Mouse (Mus musculus): Measurements from ENCODE around the gene Prima1.

Prima1 gene

DNA sequence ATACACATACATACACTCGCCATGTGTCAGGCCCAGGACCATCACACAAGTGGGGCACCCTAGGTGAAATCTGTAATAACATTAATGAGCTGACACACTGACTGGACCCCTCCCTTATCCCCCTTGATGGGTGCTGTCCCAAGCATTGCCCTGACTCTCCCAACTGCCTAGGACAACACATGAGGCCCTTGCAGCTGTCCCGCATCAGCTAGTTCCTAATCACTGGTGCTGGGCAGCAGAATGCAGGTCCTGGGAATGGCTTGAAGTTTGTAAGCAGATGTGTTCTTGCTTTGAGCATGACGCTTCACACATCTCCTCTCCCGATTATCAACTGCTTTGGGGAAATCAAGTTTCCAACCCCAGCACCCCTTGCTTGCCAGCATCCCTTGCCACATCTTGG, 15.8 kb downstream of the Prima1 start:
- DNase-seq (ENCODE audit: low read depth, low spot score), result no peak

DNA sequence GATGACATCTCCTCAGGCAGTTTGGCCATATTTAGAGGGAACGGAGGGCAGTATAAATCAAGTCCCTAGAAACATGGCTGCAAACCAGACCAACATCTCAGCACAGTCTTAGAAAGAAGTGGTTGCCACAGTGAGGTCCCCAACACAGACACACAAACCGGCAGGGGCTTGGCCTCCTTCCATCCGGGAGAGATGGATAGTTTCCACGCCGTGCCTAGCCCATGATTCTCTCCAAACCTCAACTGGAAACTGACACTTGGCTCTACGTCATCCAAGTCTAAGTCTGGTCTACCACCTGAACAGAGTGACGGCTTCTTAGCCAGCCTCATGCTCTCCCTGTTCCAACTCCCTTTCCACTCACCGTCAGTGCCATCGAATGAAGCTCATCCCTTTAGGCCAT, 18.3 kb downstream of the Prima1 start:
- no peak for DNase-seq (ENCODE audit: low read depth, low spot score)

DNA sequence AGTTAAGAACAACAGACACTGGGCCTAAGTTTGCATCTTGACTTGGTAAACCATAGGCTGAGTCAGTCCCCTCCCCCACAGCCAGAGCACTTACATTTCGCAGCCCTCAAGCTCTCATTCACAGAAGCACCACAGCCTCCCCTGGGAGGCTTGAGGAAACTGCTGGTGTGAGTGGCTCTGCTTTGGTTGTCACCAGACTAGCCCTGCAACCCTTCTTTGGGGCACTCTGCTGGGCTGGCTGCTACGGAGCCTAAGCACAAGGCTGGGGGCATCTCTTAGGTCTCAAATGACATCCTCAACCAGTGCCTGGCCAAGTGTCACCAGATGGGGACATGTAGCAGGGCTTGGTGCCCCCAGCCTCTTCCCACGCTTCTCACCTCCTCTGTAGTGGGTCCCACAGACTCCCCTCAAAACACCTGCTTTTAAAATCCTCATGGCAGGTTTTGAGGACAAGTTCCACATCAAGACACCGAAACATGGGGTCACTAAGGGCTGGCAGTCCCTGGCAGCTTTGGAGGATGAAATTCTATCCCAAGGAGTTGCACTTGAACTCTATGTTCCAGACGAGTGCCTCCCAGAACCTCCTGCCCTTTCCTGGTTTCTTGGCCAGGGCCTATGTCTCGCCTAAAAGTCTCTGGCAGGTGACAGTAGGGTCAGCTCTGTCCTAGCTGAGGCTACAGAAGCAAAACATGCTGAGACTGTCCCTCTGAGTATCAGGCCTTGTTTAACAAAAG, 25.9 kb downstream of the Prima1 start:
- DNase-seq (ENCODE audit: low read depth, low spot score), result peak; percentile 19

DNA sequence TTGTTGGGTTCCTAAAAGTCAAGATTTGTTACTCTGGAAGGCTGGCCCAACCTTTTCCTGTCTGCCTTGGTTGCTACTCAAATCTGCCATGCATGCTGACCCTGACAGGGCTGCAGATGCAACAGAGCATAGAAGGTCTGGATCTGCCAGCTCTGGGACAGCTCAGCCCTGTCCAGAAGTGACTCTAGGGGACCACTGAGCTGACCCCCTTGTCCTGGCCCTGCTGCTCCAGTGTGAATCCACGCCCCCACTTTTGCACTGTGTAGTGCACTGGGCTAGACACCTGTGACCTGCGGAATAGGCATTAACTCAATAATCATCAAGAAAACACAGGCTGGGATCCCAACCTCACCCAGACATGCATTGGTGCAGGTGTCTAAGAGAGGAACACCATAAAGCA, 27.2 kb downstream of the Prima1 start:
- DNase-seq (ENCODE audit: low read depth, low spot score), result no peak

DNA sequence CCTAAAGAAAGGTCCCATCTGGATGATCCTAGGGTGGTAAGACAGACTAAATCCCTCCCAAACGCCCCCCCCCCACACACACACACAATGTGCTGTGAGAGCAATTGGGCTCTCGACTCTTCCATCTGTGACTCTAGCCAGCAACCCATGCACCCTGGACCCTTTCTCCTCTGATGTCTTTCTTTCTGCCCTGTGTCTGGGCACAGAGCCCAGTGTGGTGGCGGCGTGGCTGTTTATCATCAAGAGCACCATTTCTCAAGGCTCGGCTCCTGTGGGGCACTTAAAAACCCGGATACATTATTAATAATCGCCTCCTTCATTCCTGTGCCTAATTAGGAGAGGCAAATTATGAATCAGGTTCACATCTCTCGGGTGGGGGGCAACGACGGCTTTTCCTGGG, 27.7 kb downstream of the Prima1 start:
- no peak for DNase-seq (ENCODE audit: low read depth, low spot score)

DNA sequence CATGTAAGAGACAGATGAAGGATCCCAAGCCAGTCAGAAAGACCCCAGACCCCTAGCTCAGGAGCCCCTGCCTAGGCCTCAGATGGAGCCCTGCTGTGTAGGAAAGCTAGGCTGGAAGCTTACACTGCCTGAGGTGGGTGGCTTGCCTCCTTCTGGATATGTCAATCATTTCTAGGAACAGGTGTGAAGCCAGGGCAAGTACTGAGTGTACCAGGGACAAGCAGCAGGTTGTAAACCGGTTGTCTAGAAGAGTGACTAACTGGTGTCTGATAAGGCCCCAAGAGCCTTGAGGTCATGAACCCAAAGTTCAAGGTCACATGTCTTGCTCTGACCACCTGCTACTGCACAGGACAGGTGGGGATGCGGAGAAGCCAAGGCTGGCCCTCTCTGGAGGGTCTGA, 28.4 kb downstream of the Prima1 start:
- DNase-seq (ENCODE audit: low read depth, low spot score), result no peak

DNA sequence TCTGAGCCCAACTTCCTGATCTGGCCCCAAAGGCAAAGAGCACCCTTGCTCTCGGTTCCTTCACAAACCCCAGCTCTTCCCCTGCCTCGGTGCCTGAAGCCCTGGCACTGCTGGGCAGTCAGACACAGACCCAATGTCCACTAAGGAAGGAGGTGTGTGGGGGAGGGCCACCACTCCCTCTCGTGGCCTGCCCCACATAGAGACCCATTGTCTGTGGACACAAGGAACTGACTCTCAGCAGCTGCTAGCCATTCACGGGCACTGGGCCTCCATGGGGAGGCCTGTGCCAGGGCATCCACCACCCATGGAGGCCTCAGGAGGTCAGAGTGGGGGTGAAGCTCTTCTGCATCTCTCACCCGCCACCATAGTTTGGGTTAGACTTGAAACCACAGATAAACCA, 30.9 kb downstream of the Prima1 start:
- DNase-seq (ENCODE audit: low read depth, low spot score), result no peak

DNA sequence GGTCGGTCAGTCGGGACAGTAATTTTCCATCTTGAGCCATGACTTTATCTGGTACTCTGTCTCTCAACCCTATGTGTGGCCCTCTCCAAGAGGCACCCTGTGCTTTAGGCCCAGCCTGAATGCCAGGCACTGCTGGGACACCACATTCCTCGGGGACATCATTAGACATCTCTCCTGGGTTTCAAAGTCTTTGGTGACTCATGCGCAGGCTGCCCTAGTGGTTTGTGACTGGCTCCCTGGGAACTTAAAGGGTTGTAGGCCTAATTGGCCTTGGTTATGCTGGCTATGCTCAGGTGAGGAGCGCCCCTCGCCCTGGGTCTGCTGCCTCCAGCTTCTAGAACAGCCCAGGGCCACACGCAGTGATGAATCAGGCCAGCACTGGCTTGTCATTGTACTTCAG, 32.4 kb downstream of the Prima1 start:
- no peak for DNase-seq (ENCODE audit: low read depth, low spot score)

DNA sequence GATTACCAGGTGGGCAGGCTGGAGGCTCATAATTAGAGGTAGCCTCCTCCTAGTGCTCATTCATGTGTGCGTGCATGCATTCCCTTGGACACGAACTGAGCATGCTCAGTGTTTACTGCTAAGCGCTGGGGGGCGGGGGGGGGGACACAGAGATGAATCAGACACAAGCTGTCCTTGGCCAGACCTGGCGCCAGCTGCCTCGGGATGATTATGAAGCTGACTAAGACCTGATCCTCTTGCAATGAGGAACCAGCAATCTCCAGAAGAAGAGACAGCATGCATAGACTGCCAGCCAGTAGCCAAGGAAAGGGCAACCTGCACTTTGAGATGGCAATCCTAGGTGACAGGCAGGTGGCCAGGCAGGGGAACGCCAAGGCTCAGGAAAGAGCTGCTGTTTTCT, 36.4 kb downstream of the Prima1 start:
- DNase-seq (ENCODE audit: low read depth, low spot score), result no peak

DNA sequence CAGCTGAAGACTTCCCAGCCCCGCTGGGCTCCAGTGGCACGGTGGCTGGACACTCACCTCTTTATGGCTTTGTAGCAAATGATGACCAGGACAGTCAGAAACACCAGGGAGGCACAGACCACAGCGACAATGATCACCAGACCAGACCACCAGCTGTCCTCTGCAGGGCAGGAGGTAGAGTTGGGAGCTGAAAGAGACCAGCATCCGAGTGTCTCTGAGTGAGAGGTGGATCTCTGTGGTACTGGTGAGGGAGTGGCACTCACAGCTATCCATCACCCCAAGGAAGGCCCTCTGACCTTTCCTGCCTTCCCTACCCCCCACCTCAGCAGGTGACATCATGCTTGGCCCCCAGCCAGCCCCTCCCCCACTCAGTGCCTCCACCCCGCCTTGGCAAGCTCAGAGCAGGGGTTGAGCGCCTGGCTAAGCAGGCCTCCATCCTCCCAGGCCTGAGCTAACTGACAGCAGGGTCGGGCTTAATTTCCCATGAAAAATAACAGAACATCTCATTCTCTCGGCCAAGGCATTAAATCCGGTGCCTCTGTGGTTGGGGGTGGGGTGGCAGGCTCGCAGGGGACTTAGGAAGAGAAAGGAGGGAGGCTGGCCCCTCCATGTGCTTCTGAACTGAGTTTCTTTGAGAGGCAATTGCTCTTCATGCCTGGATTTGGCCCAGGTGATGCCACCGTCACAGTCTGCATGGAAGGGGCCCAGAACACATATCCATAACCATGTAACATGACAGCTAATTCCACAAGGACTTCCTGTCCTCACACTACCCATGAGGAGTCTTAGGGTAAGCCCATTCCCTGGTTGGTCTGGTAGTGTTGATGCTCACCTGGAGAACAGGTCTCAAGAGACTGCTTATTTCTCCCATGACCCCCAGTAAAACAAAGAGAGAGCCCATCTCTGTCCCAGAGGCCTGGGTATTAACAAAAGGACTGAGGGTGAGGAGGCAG, 39.1 kb downstream of the Prima1 start:
- DNase-seq (ENCODE audit: low read depth, low spot score), result peak; percentile 65

DNA sequence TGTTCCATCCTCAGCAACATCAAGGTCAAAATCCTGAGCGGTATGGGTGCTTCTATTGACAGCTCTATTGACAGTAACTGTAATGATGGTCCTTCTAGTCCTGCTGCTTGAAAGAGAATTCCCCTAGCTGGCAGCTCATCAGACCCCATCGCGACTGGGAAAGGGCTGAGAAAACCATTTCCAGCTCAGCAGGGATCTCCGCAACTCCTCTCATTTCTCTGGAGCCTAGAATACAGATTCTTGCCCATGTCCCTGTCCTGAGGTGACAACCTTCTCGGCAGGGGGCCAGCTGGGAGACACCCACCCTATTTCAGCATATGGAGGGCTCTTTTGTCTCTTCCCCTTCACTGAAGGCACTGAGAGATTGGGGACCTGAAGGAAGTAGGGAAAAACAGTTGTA, 49.0 kb downstream of the Prima1 start:
- DNase-seq (ENCODE audit: low read depth, low spot score), result no peak

DNA sequence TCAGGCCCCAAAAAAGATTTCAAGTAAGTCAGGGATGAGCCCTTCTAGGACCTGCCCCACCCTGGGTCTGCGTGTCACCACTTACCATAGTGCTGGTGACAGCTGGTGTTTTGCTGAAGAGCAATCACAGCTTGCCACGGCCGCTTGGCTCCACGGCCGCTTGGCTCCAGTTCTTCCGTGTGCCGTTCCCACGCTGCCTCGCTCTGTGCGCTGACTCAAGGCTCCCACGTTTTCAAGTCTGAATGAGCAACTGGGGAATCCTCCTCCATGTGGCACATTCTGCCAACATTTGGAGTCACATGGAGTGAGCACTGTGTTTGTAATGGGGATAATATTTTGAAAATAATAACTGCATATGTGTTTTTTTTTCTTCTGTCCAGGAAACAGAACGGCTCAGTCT, 52.2 kb downstream of the Prima1 start:
- no peak for DNase-seq (ENCODE audit: low read depth, low spot score)

DNA sequence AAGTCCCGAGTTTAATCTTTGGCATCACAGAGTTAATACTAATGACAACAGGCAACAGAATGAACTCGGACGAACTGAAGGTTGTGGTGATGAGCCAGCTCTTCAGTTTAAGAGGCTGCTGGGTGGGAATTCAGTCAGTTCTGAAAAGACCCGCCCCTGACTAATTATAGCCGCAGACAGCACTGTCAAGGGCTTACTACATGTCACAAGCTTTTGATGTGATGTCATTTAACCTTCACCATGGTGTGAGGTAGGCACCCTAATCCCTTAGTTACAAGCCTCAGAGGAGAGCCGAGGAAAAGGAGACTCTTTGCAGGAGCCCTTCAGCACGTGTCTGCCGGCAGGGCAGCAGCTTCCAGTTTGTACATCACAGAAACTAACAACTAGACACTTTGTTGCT, 53.7 kb downstream of the Prima1 start:
- no peak for DNase-seq (ENCODE audit: low read depth, low spot score)

DNA sequence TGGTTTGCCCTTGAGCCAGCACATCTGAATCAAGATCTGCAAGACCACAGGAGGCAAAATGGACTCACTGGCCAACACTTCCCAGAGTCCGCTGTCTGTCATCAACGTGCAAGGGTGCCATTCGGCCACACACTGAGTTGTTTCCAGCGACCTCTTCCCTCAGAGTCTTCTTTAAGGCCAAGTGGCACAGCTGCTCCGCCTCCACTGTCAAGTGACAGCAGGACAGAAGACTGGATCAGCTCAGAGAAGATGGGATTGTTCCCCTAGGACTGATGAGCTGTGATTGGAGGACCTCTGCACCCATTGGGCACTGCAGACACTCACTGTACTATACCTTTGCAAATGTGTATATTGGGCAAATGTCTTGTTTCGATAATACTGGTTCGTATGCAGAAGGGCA, 54.9 kb downstream of the Prima1 start:
- DNase-seq (ENCODE audit: low read depth, low spot score), result no peak

DNA sequence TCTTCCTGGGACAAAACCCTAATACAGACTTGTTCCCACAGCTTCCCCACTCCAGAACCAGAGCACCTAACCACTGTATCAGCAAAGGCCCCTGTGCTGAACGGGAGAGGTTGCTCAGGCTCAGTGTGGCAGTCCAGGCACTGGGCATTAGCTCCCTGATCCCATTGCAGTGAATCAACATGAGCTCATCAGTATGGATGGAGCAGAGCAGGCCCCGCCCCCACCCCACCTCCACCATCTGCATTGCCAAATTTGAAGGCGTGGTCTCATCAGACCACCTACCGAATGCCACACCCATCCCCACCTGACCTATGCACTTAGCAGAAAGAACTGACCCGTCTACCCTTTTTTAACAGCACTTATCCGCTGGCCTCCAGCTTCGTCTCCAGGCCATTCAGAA, 58.9 kb downstream of the Prima1 start:
- no peak for DNase-seq (ENCODE audit: low read depth, low spot score)

DNA sequence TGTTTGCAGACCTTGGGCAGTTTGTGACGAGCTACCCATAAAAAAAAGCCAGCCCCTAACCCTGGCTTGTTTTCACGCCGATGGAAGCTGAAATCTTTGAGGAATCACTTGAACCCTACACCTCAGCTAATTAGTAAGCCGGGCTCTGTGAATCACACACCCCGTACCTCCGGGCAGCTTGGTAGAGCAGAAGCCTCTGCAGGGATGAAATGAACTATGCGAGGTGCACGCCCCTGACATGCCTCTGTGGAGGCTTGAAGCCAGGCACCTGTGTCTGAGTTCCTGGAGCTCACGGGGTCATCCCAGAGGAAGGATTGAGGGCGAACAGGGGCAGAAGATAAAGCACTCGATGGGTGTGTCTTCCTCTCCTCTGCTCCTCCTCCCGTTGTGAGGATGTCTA, 73.1 kb downstream of the Prima1 start:
- no peak for DNase-seq (ENCODE audit: low read depth, low spot score)

DNA sequence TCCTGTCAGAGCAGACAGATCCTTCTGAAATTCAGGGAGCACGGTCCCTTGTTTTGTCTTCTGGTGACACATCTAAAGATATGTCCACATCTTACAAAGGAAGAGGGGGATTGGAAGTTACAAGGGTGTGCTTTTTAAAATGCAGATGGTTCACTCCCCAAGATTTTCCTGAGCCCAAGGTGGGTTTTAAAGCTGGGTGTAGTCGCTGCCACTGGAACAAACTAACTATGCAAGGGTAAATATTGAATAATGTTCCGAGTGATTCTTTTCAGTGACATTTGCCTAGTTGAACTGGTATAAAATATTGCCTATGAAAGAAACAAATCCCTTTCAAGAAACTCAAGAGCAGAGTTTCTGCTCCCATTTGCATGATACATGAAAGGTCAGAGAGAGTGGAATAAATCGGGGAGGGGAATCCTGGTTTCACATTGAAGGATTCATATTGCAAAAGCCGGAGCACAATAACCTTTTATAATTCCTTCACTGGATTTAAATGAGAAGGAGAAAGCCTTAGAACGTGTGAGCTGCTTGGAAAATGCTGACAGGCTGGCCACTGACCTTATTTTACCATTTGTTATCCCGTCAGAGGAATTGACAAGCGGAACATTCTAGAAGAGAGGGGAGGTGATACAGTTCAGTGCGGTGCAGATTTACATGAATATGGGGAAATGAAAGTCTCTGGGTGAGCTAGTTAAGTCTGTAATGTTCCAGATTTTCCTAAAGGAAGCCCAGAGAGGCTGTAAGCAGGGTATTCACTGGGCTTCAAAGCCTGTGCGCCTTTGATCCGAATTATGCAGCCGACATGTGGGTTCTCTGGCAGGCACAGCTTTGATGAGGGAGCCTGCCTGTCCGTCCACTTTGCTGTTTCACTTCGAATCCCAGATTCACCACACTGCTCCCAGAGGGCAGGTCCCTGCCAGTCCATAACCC, 77.6 kb downstream of the Prima1 start:
- DNase-seq (ENCODE audit: low read depth, low spot score), result no peak

DNA sequence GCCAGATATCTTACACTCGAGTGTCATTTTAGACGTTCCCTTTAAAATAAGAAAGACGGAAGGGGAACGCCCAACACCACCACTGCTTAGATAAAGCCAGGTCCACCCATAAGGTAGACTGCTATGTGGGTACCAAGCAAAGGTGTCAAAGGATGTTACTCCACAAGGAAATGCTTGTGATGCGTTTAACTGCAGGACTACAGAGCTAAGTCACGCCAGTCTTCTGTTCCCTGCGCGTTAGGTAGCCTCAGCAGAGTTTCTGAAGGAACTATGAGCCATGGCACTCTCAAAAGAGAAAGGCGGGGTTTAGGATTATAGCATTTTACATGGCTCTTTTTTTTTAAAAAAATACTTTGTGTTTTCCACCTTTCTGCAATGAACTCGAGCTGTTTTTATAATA, 78.4 kb downstream of the Prima1 start:
- no peak for DNase-seq (ENCODE audit: low read depth, low spot score)

DNA sequence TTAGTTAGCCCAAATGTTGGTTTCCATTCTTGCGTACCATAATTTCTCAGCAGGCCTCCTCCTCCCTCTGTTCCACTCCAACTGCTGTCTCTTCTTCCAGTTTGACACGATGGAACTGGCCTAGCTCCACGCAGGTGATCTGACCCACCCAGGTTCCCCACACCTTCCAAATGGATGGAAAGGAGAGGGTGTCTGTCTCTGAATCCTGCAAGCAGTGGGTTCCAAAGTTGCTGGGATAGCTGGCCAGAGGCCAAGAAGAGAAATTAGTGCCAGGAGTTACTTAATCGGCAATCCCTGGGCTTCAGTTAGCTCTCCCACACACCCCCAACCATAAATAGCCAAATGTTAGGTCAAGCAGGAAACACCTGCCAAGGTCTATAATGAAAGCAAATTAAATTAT, 81.2 kb downstream of the Prima1 start:
- no peak for DNase-seq (ENCODE audit: low read depth, low spot score)

DNA sequence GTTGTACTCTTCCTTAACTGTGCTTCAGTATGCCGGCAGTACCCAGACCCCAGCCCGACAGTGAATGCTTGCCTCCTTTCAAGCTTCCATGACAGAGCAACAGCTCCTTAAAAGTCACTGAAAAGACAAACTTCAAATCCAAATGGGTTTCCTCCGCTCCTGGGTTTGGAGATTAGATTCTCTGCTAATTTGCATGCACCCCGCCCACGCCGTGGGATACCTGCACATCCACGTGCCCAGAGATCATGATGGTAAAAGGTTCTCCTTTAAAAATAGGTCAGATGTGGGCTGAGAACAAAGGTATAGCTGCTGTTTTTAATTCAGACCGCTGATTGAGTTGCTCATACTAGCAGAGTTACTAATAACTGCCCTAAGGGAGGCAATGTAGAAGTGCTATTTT, 82.9 kb downstream of the Prima1 start:
- DNase-seq (ENCODE audit: low read depth, low spot score), result no peak

DNA sequence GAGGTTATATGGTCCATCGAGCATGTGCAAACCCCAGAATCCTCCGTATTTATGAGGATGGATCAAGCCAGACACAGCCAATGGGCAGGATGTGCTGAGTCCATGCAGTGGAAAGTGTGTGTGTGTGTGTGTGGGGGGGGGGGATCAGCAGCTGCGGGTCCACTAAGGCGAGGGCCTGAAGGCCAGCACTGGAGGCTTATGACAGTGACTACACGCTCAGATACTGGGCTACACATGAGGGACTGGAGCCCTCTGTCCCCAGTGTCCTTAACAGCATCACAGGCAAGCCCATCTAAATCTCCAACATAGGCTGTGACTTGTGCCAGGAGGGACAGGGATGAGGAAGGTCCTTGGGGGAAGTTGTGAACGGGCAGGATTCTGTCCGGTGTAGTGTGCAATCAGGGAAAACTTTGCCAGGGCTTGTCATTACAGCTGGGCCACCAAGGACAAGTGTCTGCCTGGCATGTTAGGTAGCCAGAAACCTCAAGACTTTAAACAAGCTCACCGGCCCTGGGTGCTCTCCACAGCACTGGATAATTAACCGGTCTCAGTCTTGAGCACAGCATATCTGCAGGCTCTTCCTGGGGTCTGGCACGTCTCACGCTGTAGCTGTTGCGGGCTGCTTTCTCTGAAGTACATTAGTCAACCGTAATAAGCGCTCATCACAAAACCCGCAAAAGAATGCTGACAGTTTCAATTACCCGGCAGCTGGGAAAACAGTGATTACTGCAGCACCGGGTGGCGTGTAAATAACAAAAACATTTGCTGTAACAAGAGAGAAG, 84.6 kb downstream of the Prima1 start:
- DNase-seq (ENCODE audit: low read depth, low spot score), result no peak

Data from mesoderm, embryonic 11.5 days (tissue).